Mouse (Mus musculus) limb, embryonic 13.5 days (tissue): ENCODE data around the gene Map3k3. TPM values are rescaled to one million over a fixed set of nuclear protein-coding genes. Genes with fewer than 3 reads are reported as not detected.
"Not testable (repeated sequence)": the region's sequence is repeated elsewhere in the genome, so short reads cannot be mapped to it uniquely, and the experiment has no call there.

Source experiments
- ATAC-seq: fragments of 200-750 bp; cut with Nextera tagmentation; 2 replicates; pipeline ENCODE4 v1.8.0; 2017; ENCODE audit warnings: low read depth, moderate number of reproducible peaks, moderate TSS enrichment; ENCODE audit not compliant: low FRiP score
- H3K27ac ChIP-seq: fragments of 300-500 bp; sonication (generic); 2 replicates; pipeline ENCODE4 v1.5.1; 2015; ENCODE audit warnings: inconsistent platforms, mild to moderate bottlenecking, moderate library complexity
- H3K27me3 ChIP-seq: fragments of 300-500 bp; sonication (generic); 2 replicates; pipeline ENCODE4 v1.6.1; 2015; ENCODE audit warnings: mild to moderate bottlenecking, inconsistent platforms
- H3K36me3 ChIP-seq: fragments of 300-500 bp; sonication (generic); 2 replicates; pipeline ENCODE4 v1.6.1; 2015; ENCODE audit warnings: inconsistent platforms, mild to moderate bottlenecking, moderate library complexity
- H3K4me1 ChIP-seq: fragments of 300-500 bp; sonication (generic); 2 replicates; pipeline ENCODE4 v1.6.1; 2015; ENCODE audit warnings: inconsistent platforms
- H3K4me2 ChIP-seq: fragments of 300-500 bp; sonication (generic); replicated peaks from 2 replicates; pipeline ENCODE4 v1.6.1; 2015; ENCODE audit warnings: inconsistent platforms, mild to moderate bottlenecking, moderate library complexity
- H3K4me3 ChIP-seq: fragments of 300-500 bp; sonication (generic); 2 replicates; pipeline ENCODE4 v1.5.1; 2015; ENCODE audit warnings: moderate library complexity, mild to moderate bottlenecking, inconsistent platforms
- H3K9ac ChIP-seq: fragments of 300-500 bp; sonication (generic); 2 replicates; pipeline ENCODE4 v1.6.1; 2015; ENCODE audit warnings: mild to moderate bottlenecking, inconsistent platforms
- H3K9me3 ChIP-seq: fragments of 300-500 bp; sonication (generic); 2 replicates; pipeline ENCODE4 v1.6.1; 2016; ENCODE audit warnings: inconsistent platforms
- WGBS: fragments of 180-500 bp; shearing (Covaris S2); methylation state at CpG from one replicate; pipeline ENCODE4 v1.1.7; 2015; 5-methylcytosine and 5-hydroxymethylcytosine counted together
- polyA plus RNA-seq: library from polyadenylated mRNA; unstranded; fragments of >200 nt; fragmentation: Nextera tagmentation; extraction: Ambion mirVana; gene quantifications from 2 replicates; pipeline ENCODE4 v1.2.1, GENCODE M21; 2015

The Map3k3 gene
- polyA plus RNA-seq, 1 experiment from 2014 or later, result 27.1 TPM

GRCm38 (mm10) chr11:106056819-106057491 lies 27.5 kb upstream of the Map3k3 start:
- no peak for ATAC-seq
- Histone ChIP-seq H3K36me3 (peaks cover 79% of the 10 kb centered on the region), H3K4me1 (no peaks in the 10 kb centered on the region), H3K4me3 (no peak overlapping the region), H3K9ac (no peak overlapping the region), H3K4me2 (no peak overlapping the region), H3K27me3 (no peaks in the 10 kb centered on the region), H3K9me3 (no peaks in the 10 kb centered on the region), H3K27ac (no peak overlapping the region)
- 92% methylated on average over 8 of the region's 8 CpGs for WGBS

- 83% methylated on average over 8 of the region's 8 CpGs for WGBS
- Histone ChIP-seq H3K4me1 (no peaks in the 10 kb centered on the region), H3K9ac (no peak overlapping the region), H3K4me2 (no peak overlapping the region), H3K36me3 (peaks cover 69% of the 10 kb centered on the region), H3K27ac (no peak overlapping the region), H3K27me3 (no peaks in the 10 kb centered on the region), H3K9me3 (no peaks in the 10 kb centered on the region), H3K4me3 (no peak overlapping the region)
- ATAC-seq, result no peak
These were observed 26.4 kb upstream of the Map3k3 start for GRCm38 (mm10) chr11:106058020-106058419.

- WGBS, result 94% methylated on average over 1 of the region's 1 CpGs
- peaks cover 43% of the 10 kb centered on the region for H3K36me3 ChIP-seq
These were observed 23.9 kb upstream of the Map3k3 start for GRCm38 (mm10) chr11:106060549-106060948.

GRCm38 (mm10) chr11:106061311-106061710 lies 23.1 kb upstream of the Map3k3 start:
- ATAC-seq, result no peak
- H3K36me3 ChIP-seq, result peaks cover 36% of the 10 kb centered on the region
- no peaks in the 10 kb centered on the region for H3K27me3 ChIP-seq
- no peak overlapping the region for H3K9ac ChIP-seq
- no peak overlapping the region for H3K4me3 ChIP-seq
- H3K9me3 ChIP-seq, result no peaks in the 10 kb centered on the region
- 83% methylated on average over 1 of the region's 1 CpGs for WGBS
- no peak overlapping the region for H3K27ac ChIP-seq
- H3K4me1 ChIP-seq, result no peaks in the 10 kb centered on the region
- H3K4me2 ChIP-seq, result no peak overlapping the region

More at GRCm38 (mm10) chr11:106060549-106060948, 23.9 kb upstream of the Map3k3 start:
- Histone ChIP-seq H3K27me3 (no peaks in the 10 kb centered on the region), H3K9me3 (no peaks in the 10 kb centered on the region), H3K4me1 (no peaks in the 10 kb centered on the region), H3K9ac (no peak overlapping the region), H3K4me2 (no peak overlapping the region), H3K4me3 (no peak overlapping the region), H3K27ac (no peak overlapping the region)
- no peak for ATAC-seq

- ATAC-seq, result no peak
- no peak overlapping the region for H3K4me2 ChIP-seq
- H3K4me1 ChIP-seq, result peaks cover 10% of the 10 kb centered on the region
- WGBS, result 82% methylated on average over 5 of the region's 5 CpGs
- no peak overlapping the region for H3K27ac ChIP-seq
- H3K9ac ChIP-seq, result no peak overlapping the region
- H3K4me3 ChIP-seq, result no peak overlapping the region
- H3K36me3 ChIP-seq, result peaks cover 11% of the 10 kb centered on the region
- H3K27me3 ChIP-seq, result no peaks in the 10 kb centered on the region
- H3K9me3 ChIP-seq, result no peaks in the 10 kb centered on the region
These were observed 20.7 kb upstream of the Map3k3 start for GRCm38 (mm10) chr11:106063756-106064155.

GRCm38 (mm10) chr11:106065073-106065922 lies 19.1 kb upstream of the Map3k3 start:
- peak overlapping the region; percentile 91; the same call in 1 of the 2 replicates for H3K9ac ChIP-seq
- ATAC-seq, result 0 out of 2 replicates have a peak, but pooled peaks have one; percentile 17

GRCm38 (mm10) chr11:106065923-106066571 lies 18.4 kb upstream of the Map3k3 start, which contains the start of gene Taco1:
Gene Taco1 (plus strand): TSS chr11:106066061.
- Histone ChIP-seq H3K36me3 (peaks cover 14% of the 10 kb centered on the region), H3K4me3 (peak within 1 kb of the TSS; percentile 90), H3K4me1 (peaks cover 10% of the 10 kb centered on the region), H3K27ac (peak within 1 kb of the TSS; percentile 87), H3K4me2 (peak within 1 kb of the TSS; percentile 76), H3K9me3 (no peaks in the 10 kb centered on the region), H3K9ac (peak within 1 kb of the TSS; percentile 91), H3K27me3 (no peaks in the 10 kb centered on the region)
- under 1% methylated on average over 49 of the region's 49 CpGs for WGBS
- ATAC-seq, result peak; percentile 98

More at GRCm38 (mm10) chr11:106065073-106065922, 19.1 kb upstream of the Map3k3 start:
- Histone ChIP-seq H3K9me3 (no peaks in the 10 kb centered on the region), H3K27ac (no peak overlapping the region), H3K4me3 (peak overlapping the region; percentile 90), H3K27me3 (no peaks in the 10 kb centered on the region), H3K4me2 (peak overlapping the region; percentile 76), H3K4me1 (peaks cover 10% of the 10 kb centered on the region), H3K36me3 (peaks cover 7% of the 10 kb centered on the region)
- WGBS, result 44% methylated on average over 18 of the region's 18 CpGs

GRCm38 (mm10) chr11:106066616-106067015 lies 17.8 kb upstream of the Map3k3 start:
- Histone ChIP-seq H3K4me1 (peaks cover 10% of the 10 kb centered on the region), H3K36me3 (peaks cover 17% of the 10 kb centered on the region), H3K4me2 (peak overlapping the region; percentile 76), H3K9ac (peak overlapping the region; percentile 91), H3K4me3 (peak overlapping the region; percentile 90)
- H3K27ac ChIP-seq, ATAC-seq, H3K9me3 ChIP-seq, H3K27me3 ChIP-seq: not testable (repeated sequence)
- 18% methylated on average over 23 of the region's 23 CpGs for WGBS

- Histone ChIP-seq H3K4me2 (no peak overlapping the region), H3K9me3 (no peaks in the 10 kb centered on the region), H3K9ac (no peak overlapping the region), H3K4me3 (no peak overlapping the region), H3K27me3 (no peaks in the 10 kb centered on the region), H3K4me1 (no peaks in the 10 kb centered on the region), H3K27ac (no peak overlapping the region), H3K36me3 (peaks cover 42% of the 10 kb centered on the region)
- no peak for ATAC-seq
- WGBS, result 76% methylated on average over 3 of the region's 3 CpGs
These were observed 10.6 kb upstream of the Map3k3 start for GRCm38 (mm10) chr11:106073774-106074173.

- no peak for ATAC-seq
- H3K27ac ChIP-seq, result no peak overlapping the region
- WGBS, result 5% methylated on average over 4 of the region's 4 CpGs
These were observed 8.1 kb upstream of the Map3k3 start for GRCm38 (mm10) chr11:106076321-106076720.

GRCm38 (mm10) chr11:106084911-106085561 lies 623 bp downstream of the Map3k3 start:
- H3K36me3 ChIP-seq, result no peaks in the 10 kb centered on the region
- H3K4me3 ChIP-seq, result peak overlapping the region; percentile 96
- peak overlapping the region; percentile 98 for H3K27ac ChIP-seq
- no peaks in the 10 kb centered on the region for H3K9me3 ChIP-seq
- peak; percentile 62 for ATAC-seq
- peaks cover 16% of the 10 kb centered on the region for H3K4me1 ChIP-seq
- peak overlapping the region; percentile 64 for H3K4me2 ChIP-seq
- peak overlapping the region; percentile 94 for H3K9ac ChIP-seq
- no peaks in the 10 kb centered on the region for H3K27me3 ChIP-seq
- WGBS, result under 1% methylated on average over 57 of the region's 61 CpGs

More at GRCm38 (mm10) chr11:106076321-106076720, 8.1 kb upstream of the Map3k3 start:
- H3K36me3 ChIP-seq, result peaks cover 28% of the 10 kb centered on the region
- H3K4me3 ChIP-seq, result no peak overlapping the region
- no peaks in the 10 kb centered on the region for H3K27me3 ChIP-seq
- H3K9me3 ChIP-seq, result no peaks in the 10 kb centered on the region
- H3K9ac ChIP-seq, result no peak overlapping the region
- H3K4me2 ChIP-seq, result no peak overlapping the region
- no peaks in the 10 kb centered on the region for H3K4me1 ChIP-seq
